Mouse (Mus musculus) MEL (cell line): ENCODE measurements around the gene Soga1.

Experiments
- CTCF ChIP-seq, 3 experiments: IDR thresholded peaks in 2 of 3; conservative IDR thresholded peaks in 1 of 3; 2 replicates each; pipeline ENCODE4 v1.5.1; 2011 to 2012; ENCODE audit warnings: low read length in 3 of 3, low read depth in 2 of 3, mild to moderate bottlenecking in 2 of 3, improper control_type of control experiment in 1 of 3, inconsistent platforms in 1 of 3, mixed read lengths in 1 of 3, moderate library complexity in 1 of 3; ENCODE audit not compliant: control insufficient read depth in 1 of 3, insufficient read depth in 1 of 3, poor library complexity in 1 of 3, severe bottlenecking in 1 of 3
- ETS1 ChIP-seq: IDR thresholded peaks from 2 replicates; pipeline ENCODE4 v1.6.1; 2012; ENCODE audit warnings: low read depth, mild to moderate bottlenecking, inconsistent platforms, low read length, improper control_type of control experiment, moderate library complexity
- HCFC1 ChIP-seq: IDR thresholded peaks from 2 replicates; pipeline ENCODE4 v1.6.1; 2012; ENCODE audit warnings: low read depth, mild to moderate bottlenecking, inconsistent platforms, low read length, improper control_type of control experiment, moderate library complexity
- JUND ChIP-seq: IDR thresholded peaks from 2 replicates; pipeline ENCODE4 v1.6.1; 2011; ENCODE audit warnings: low read depth, mild to moderate bottlenecking, improper control_type of control experiment, low read length
- KAT2A ChIP-seq: conservative IDR thresholded peaks from 2 replicates; pipeline ENCODE4 v1.6.1; 2012; ENCODE audit warnings: low read depth, low read length, improper control_type of control experiment, inconsistent platforms
- POLR2A ChIP-seq, 2 experiments: IDR thresholded peaks; 2 replicates each; pipeline ENCODE4 v1.6.1; 2011 to 2012; ENCODE audit warnings: low read length in 2 of 2, mild to moderate bottlenecking in 2 of 2, control low read depth in 1 of 2, improper control_type of control experiment in 1 of 2, low read depth in 1 of 2, moderate library complexity in 1 of 2; ENCODE audit not compliant: control insufficient read depth in 1 of 2, insufficient read depth in 1 of 2, poor library complexity in 1 of 2
- RAD21 ChIP-seq: IDR thresholded peaks from 2 replicates; pipeline ENCODE4 v1.6.1; 2011; ENCODE audit warnings: mild to moderate bottlenecking, low read depth, low read length, improper control_type of control experiment

- TF ChIP-seq JUND: no peak
- TF ChIP-seq POLR2A (IDR thresholded peaks at IDR 0.05; ENCODE audit: control insufficient read depth in 1 of 2, insufficient read depth in 1 of 2, low read depth in 1 of 2, low read length in 2 of 2, poor library complexity in 1 of 2): no peak
- no peak for TF ChIP-seq RAD21
- TF ChIP-seq HCFC1: no peak
- no peak for TF ChIP-seq KAT2A
- no peak for TF ChIP-seq CTCF (IDR thresholded peaks at IDR 0.05 in 2 of 3, conservative IDR thresholded peaks at IDR 0.05 in 1 of 3; ENCODE audit: control insufficient read depth in 1 of 3, insufficient read depth in 1 of 3, low read depth in 2 of 3, low read length in 3 of 3, poor library complexity in 1 of 3, severe bottlenecking in 1 of 3)
- no peak for TF ChIP-seq ETS1
Observed at GRCm38 (mm10) chr2:157074186-157074724, 4.8 kb downstream of the Soga1 start.
